Mouse (Mus musculus) hindbrain, embryonic 15.5 days (tissue): ENCODE data around the gene Mrpl45. TPM values are rescaled to one million over a fixed set of nuclear protein-coding genes. Genes with fewer than 3 reads are reported as not detected.
"Not testable (repeated sequence)": the region's sequence is repeated elsewhere in the genome, so short reads cannot be mapped to it uniquely, and the experiment has no call there.

Experiments used
- ATAC-seq: fragments of 200-750 bp; cut with Nextera tagmentation; 2 replicates; pipeline ENCODE4 v1.8.0; 2017; ENCODE audit warnings: low read depth, moderate number of reproducible peaks, moderate TSS enrichment; ENCODE audit not compliant: low FRiP score
- H3K27ac ChIP-seq: fragments of 300-500 bp; sonication (generic); replicated peaks from 2 replicates; pipeline ENCODE4 v1.5.1; 2015; ENCODE audit warnings: mild to moderate bottlenecking, inconsistent platforms
- H3K27me3 ChIP-seq: fragments of 300-500 bp; sonication (generic); 2 replicates; pipeline ENCODE4 v1.6.1; 2015; ENCODE audit warnings: control low read depth, inconsistent platforms
- H3K36me3 ChIP-seq: fragments of 300-500 bp; sonication (generic); 2 replicates; pipeline ENCODE4 v1.6.1; 2015; ENCODE audit warnings: control low read depth, inconsistent platforms
- H3K4me1 ChIP-seq: fragments of 300-500 bp; sonication (generic); replicated peaks from 2 replicates; pipeline ENCODE4 v1.6.1; 2015; ENCODE audit warnings: control low read depth, inconsistent platforms
- H3K4me2 ChIP-seq: fragments of 300-500 bp; sonication (generic); 2 replicates; pipeline ENCODE4 v1.6.1; 2015; ENCODE audit warnings: moderate library complexity, mild to moderate bottlenecking, inconsistent platforms
- H3K4me3 ChIP-seq: fragments of 300-500 bp; sonication (generic); 2 replicates; pipeline ENCODE4 v1.5.1; 2015; ENCODE audit warnings: mild to moderate bottlenecking, inconsistent platforms
- H3K9ac ChIP-seq: fragments of 300-500 bp; sonication (generic); 2 replicates; pipeline ENCODE4 v1.6.1; 2015; ENCODE audit warnings: inconsistent platforms
- H3K9me3 ChIP-seq: fragments of 300-500 bp; sonication (generic); 2 replicates; pipeline ENCODE4 v1.6.1; 2016; ENCODE audit warnings: control low read depth, inconsistent platforms
- WGBS: fragments of 180-500 bp; shearing (Covaris S2); methylation state at CpG from one replicate; pipeline ENCODE4 v1.1.7; 2015; 5-methylcytosine and 5-hydroxymethylcytosine counted together
- polyA plus RNA-seq: library from polyadenylated mRNA; unstranded; fragments of >200 nt; fragmentation: Nextera tagmentation; extraction: Ambion mirVana; gene quantifications from 2 replicates; pipeline ENCODE4 v1.2.1, GENCODE M21; 2015

Mrpl45 gene
- polyA plus RNA-seq, 1 experiment from 2014 or later = 36.8 TPM

- H3K4me2 ChIP-seq = no peak overlapping the region
- no peak overlapping the region for H3K4me3 ChIP-seq
- H3K27ac ChIP-seq = no peak overlapping the region
- WGBS = 83% methylated on average over 2 of the region's 2 CpGs
- H3K36me3 ChIP-seq = no peaks in the 10 kb centered on the region
- H3K4me1 ChIP-seq = peaks cover 28% of the 10 kb centered on the region
- H3K9me3 ChIP-seq = no peaks in the 10 kb centered on the region
- ATAC-seq = no peak
- no peak overlapping the region for H3K9ac ChIP-seq
- no peaks in the 10 kb centered on the region for H3K27me3 ChIP-seq
These were observed 39.1 kb downstream of the Mrpl45 start for GRCm38 (mm10) chr11:97354646-97355045.

GRCm38 (mm10) chr11:97355247-97355646 is 39.7 kb downstream of the Mrpl45 start:
- H3K4me3 ChIP-seq = no peak overlapping the region
- H3K27me3 ChIP-seq = no peaks in the 10 kb centered on the region
- peaks cover 22% of the 10 kb centered on the region for H3K4me1 ChIP-seq
- no peak overlapping the region for H3K27ac ChIP-seq
- no peak for ATAC-seq
- no peak overlapping the region for H3K9ac ChIP-seq
- WGBS = 89% methylated on average over 7 of the region's 7 CpGs
- H3K36me3 ChIP-seq = no peaks in the 10 kb centered on the region
- H3K4me2 ChIP-seq = no peak overlapping the region
- no peaks in the 10 kb centered on the region for H3K9me3 ChIP-seq

- H3K4me3 ChIP-seq, H3K36me3 ChIP-seq, H3K9me3 ChIP-seq, H3K4me2 ChIP-seq, ATAC-seq, H3K27me3 ChIP-seq, H3K4me1 ChIP-seq, H3K9ac ChIP-seq, H3K27ac ChIP-seq: not testable (repeated sequence)
- 21% methylated on average over 5 of the region's 6 CpGs for WGBS
These were observed 42.1 kb downstream of the Mrpl45 start for GRCm38 (mm10) chr11:97357663-97358062.

GRCm38 (mm10) chr11:97361948-97362648 is 46.6 kb downstream of the Mrpl45 start, which contains the start of gene Socs7:
Gene Socs7 (plus strand): TSS chr11:97362551.
- peak; percentile 98 for ATAC-seq
- Histone ChIP-seq H3K4me2 (peak within 1 kb of the TSS; percentile 95), H3K9me3 (no peaks in the 10 kb centered on the region), H3K27me3 (no peaks in the 10 kb centered on the region), H3K4me1 (peaks cover 38% of the 10 kb centered on the region), H3K27ac (peak within 1 kb of the TSS; percentile 86), H3K9ac (peak within 1 kb of the TSS; percentile 94), H3K4me3 (peak within 1 kb of the TSS; percentile 99), H3K36me3 (no peaks in the 10 kb centered on the region)
- under 1% methylated on average over 29 of the region's 81 CpGs for WGBS

- Histone ChIP-seq H3K4me1 (peaks cover 41% of the 10 kb centered on the region), H3K4me2 (peak overlapping the region; percentile 95), H3K9me3 (no peaks in the 10 kb centered on the region), H3K27ac (peak overlapping the region; percentile 86), H3K9ac (peak overlapping the region; percentile 94), H3K4me3 (peak overlapping the region; percentile 99), H3K27me3 (no peaks in the 10 kb centered on the region), H3K36me3 (no peaks in the 10 kb centered on the region)
- peak; percentile 24 for ATAC-seq
- WGBS = under 1% methylated on average over 25 of the region's 39 CpGs
These were observed 47.1 kb downstream of the Mrpl45 start for GRCm38 (mm10) chr11:97362649-97362942.

- H3K4me1 ChIP-seq = peaks cover 45% of the 10 kb centered on the region
- WGBS = under 1% methylated on average over 41 of the region's 49 CpGs
- peak overlapping the region; percentile 95 for H3K4me2 ChIP-seq
- no peaks in the 10 kb centered on the region for H3K9me3 ChIP-seq
- no peaks in the 10 kb centered on the region for H3K36me3 ChIP-seq
- peak overlapping the region; percentile 86 for H3K27ac ChIP-seq
- peak overlapping the region; percentile 99 for H3K4me3 ChIP-seq
- H3K27me3 ChIP-seq = no peaks in the 10 kb centered on the region
- peak; percentile 19; the same call in 1 of the 2 replicates for ATAC-seq
- peak overlapping the region; percentile 94 for H3K9ac ChIP-seq
These were observed 47.6 kb downstream of the Mrpl45 start for GRCm38 (mm10) chr11:97362943-97363643.

- H3K4me2 ChIP-seq = peak overlapping the region; percentile 95
- H3K9ac ChIP-seq = peak overlapping the region; percentile 94
- 0 out of 2 replicates have a peak overlapping the region, but pooled peaks have one; percentile 9 for H3K27ac ChIP-seq
- no peaks in the 10 kb centered on the region for H3K9me3 ChIP-seq
- H3K4me1 ChIP-seq = peaks cover 47% of the 10 kb centered on the region
- WGBS = 2% methylated on average over 7 of the region's 7 CpGs
- H3K36me3 ChIP-seq = no peaks in the 10 kb centered on the region
- no peaks in the 10 kb centered on the region for H3K27me3 ChIP-seq
- H3K4me3 ChIP-seq = peak overlapping the region; percentile 99
- no peak for ATAC-seq
These were observed 48.1 kb downstream of the Mrpl45 start for GRCm38 (mm10) chr11:97363644-97363995.

- Histone ChIP-seq H3K27ac (0 out of 2 replicates have a peak overlapping the region, but pooled peaks have one; percentile 12), H3K4me1 (peaks cover 54% of the 10 kb centered on the region), H3K4me2 (peak overlapping the region; percentile 95), H3K27me3 (no peaks in the 10 kb centered on the region), H3K36me3 (no peaks in the 10 kb centered on the region), H3K9ac (peak overlapping the region; percentile 32; the same call in 1 of the 2 replicates), H3K9me3 (no peaks in the 10 kb centered on the region), H3K4me3 (peak overlapping the region; percentile 99)
- 53% methylated on average over 1 of the region's 1 CpGs for WGBS
- ATAC-seq = no peak
These were observed 50.0 kb downstream of the Mrpl45 start for GRCm38 (mm10) chr11:97365556-97365955.

- Histone ChIP-seq H3K27me3 (no peaks in the 10 kb centered on the region), H3K4me2 (no peak overlapping the region), H3K9me3 (no peaks in the 10 kb centered on the region), H3K4me1 (peaks cover 51% of the 10 kb centered on the region), H3K4me3 (no peak overlapping the region), H3K36me3 (no peaks in the 10 kb centered on the region), H3K9ac (no peak overlapping the region), H3K27ac (no peak overlapping the region)
- ATAC-seq = no peak
- WGBS = 78% methylated on average over 5 of the region's 5 CpGs
These were observed 53.0 kb downstream of the Mrpl45 start for GRCm38 (mm10) chr11:97368501-97368900.

- Histone ChIP-seq H3K9ac (no peak overlapping the region), H3K9me3 (no peaks in the 10 kb centered on the region), H3K27ac (peak overlapping the region; percentile 63; the same call in 1 of the 2 replicates), H3K27me3 (no peaks in the 10 kb centered on the region), H3K4me2 (no peak overlapping the region), H3K4me1 (peaks cover 31% of the 10 kb centered on the region), H3K36me3 (peaks cover 10% of the 10 kb centered on the region), H3K4me3 (no peak overlapping the region)
- ATAC-seq = no peak
- WGBS = 51% methylated on average over 7 of the region's 7 CpGs
These were observed 55.0 kb downstream of the Mrpl45 start for GRCm38 (mm10) chr11:97370329-97371091.

- Histone ChIP-seq H3K27ac (no peak overlapping the region), H3K4me1 (peaks cover 18% of the 10 kb centered on the region), H3K9me3 (no peaks in the 10 kb centered on the region), H3K4me3 (no peak overlapping the region), H3K36me3 (peaks cover 21% of the 10 kb centered on the region), H3K27me3 (no peaks in the 10 kb centered on the region), H3K4me2 (no peak overlapping the region), H3K9ac (no peak overlapping the region)
- ATAC-seq = no peak
- WGBS = 88% methylated on average over 6 of the region's 6 CpGs
These were observed 56.8 kb downstream of the Mrpl45 start for GRCm38 (mm10) chr11:97372159-97372864.
